In the genomic region with DNA sequence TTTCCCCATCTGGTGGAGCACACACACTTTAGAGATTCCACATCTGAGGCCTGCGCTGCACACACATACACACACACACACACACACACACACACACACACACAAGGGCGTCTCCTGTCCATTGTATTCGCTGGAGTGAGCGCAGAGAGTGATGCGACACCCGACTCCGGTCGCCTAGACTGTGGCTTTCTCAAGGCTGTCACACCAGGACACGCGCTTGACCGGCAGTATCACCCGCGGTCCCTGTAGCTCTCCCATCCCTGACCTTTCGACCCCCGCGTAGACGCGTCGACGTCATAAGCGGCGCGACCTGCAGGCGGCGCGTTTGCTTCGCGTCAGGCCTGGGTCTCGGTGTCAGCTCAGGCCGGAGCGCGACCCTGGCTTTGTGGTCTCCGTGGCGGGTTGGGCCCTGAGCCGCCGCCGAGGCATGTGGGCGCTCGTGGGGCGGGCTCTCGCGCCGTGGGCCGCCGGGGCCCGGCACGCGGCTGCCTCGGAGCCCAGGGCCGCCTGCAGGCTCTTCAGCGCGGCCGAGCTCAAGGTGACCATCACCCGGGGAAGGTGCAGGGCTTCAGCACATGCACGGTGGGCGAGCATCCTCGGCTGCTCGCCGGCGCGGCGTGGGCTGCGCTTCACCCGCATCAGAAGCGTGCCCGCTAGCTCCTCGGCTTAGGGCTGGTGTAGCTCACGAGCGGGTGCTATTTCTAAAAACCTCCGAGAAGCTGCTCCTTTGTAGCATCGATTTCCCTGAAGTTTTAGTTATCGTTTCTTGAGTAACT, we compare ENCODE assay signal across 7 mouse cellular contexts. TPM values are rescaled to one million over a fixed set of nuclear protein-coding genes. Genes with fewer than 3 reads are reported as not detected.
DNase-seq lines count a peak whose midpoint lies in the region; ATAC-seq lines count a peak whose summit lies in the region.

A gene (plus strand): TSS at position 296 of the 776 bp plus-strand sequence.

- peak within 1 kb of the TSS; percentile 64 for H3K4me2 ChIP-seq in midbrain, embryonic 13.5 days (replicated peaks)

- no peaks in the 10 kb centered on the region for H3K9me3 ChIP-seq in embryonic facial prominence, embryonic 10.5 days
- no peaks in the 10 kb centered on the region for H3K9me3 ChIP-seq in limb, embryonic 10.5 days (replicated peaks)
- H3K9me3 ChIP-seq in midbrain, embryonic 13.5 days = no peaks in the 10 kb centered on the region

- H3K36me3 ChIP-seq in embryonic facial prominence, embryonic 10.5 days (replicated peaks) = peaks cover 31% of the 10 kb centered on the region
- peaks cover 31% of the 10 kb centered on the region for H3K36me3 ChIP-seq in limb, embryonic 10.5 days
- H3K36me3 ChIP-seq in midbrain, embryonic 13.5 days = peaks cover 11% of the 10 kb centered on the region

- H3K4me3 ChIP-seq in embryonic facial prominence, embryonic 10.5 days = peak within 1 kb of the TSS; percentile 94
- H3K4me3 ChIP-seq in limb, embryonic 10.5 days = peak within 1 kb of the TSS; percentile 91
- peak within 1 kb of the TSS; percentile 88 for H3K4me3 ChIP-seq in midbrain, embryonic 13.5 days (replicated peaks)

- peak within 1 kb of the TSS; percentile 96 for H3K9ac ChIP-seq in midbrain, embryonic 13.5 days (replicated peaks)

- peak; percentile 96 for ATAC-seq in granulocyte monocyte progenitor cell, adult 5-6 weeks (replicated peaks; ENCODE audit: poor library complexity, severe bottlenecking)
- ATAC-seq in midbrain, embryonic 13.5 days = peak; percentile 97

- H3K27me3 ChIP-seq in embryonic facial prominence, embryonic 10.5 days (replicated peaks; ENCODE audit: low read depth, poor library complexity, severe bottlenecking) = no peaks in the 10 kb centered on the region
- H3K27me3 ChIP-seq in limb, embryonic 10.5 days (ENCODE audit: low read depth, poor library complexity, severe bottlenecking) = no peaks in the 10 kb centered on the region
- no peaks in the 10 kb centered on the region for H3K27me3 ChIP-seq in midbrain, embryonic 13.5 days

- 1% methylated on average over 72 of the region's 72 CpGs for WGBS in embryonic facial prominence, embryonic 10.5 days
- 1% methylated on average over 72 of the region's 72 CpGs for WGBS in limb, embryonic 10.5 days
- 1% methylated on average over 72 of the region's 72 CpGs for WGBS in midbrain, embryonic 13.5 days

- peaks cover 10% of the 10 kb centered on the region; the same call in 1 of the 2 replicates for H3K4me1 ChIP-seq in embryonic facial prominence, embryonic 10.5 days
- peaks cover 5% of the 10 kb centered on the region; the same call in 1 of the 2 replicates for H3K4me1 ChIP-seq in limb, embryonic 10.5 days
- H3K4me1 ChIP-seq in midbrain, embryonic 13.5 days (replicated peaks) = peaks cover 7% of the 10 kb centered on the region

- DNase-seq in adrenal gland, postnatal 10 days = peak; percentile 96
- DNase-seq in embryonic facial prominence, embryonic 10.5 days (ENCODE audit: low spot score) = peak; percentile 94
- DNase-seq in kidney, adult 11 months = peak; percentile 91
- DNase-seq in limb, embryonic 10.5 days (ENCODE audit: low spot score) = peak; percentile 96
- DNase-seq in spleen, adult 12 weeks (ENCODE audit: low spot score) = peak; percentile 85

- H3K27ac ChIP-seq in embryonic facial prominence, embryonic 10.5 days (replicated peaks) = peak within 1 kb of the TSS; percentile 98
- H3K27ac ChIP-seq in limb, embryonic 10.5 days = peak within 1 kb of the TSS; percentile 97
- H3K27ac ChIP-seq in midbrain, embryonic 13.5 days = peak within 1 kb of the TSS; percentile 93

RNA-seq across cellular contexts. Expression of the gene that starts here (rescaled TPM):
- total RNA-seq in adrenal gland, postnatal 10 days (2021) = 10 to 100 TPM; 27.9 to 41.4 TPM
- polyA plus RNA-seq in embryonic facial prominence, embryonic 10.5 days (2016; fragmentation: Nextera tagmentation; extraction: Ambion mirVana) = 48.4 and 49.5 TPM in 2 replicates
- 30.8 and 48.4 TPM in 2 replicates for total RNA-seq in granulocyte monocyte progenitor cell, adult 5-6 weeks (2014; fragmentation: Nextera tagmentation)
- 46.5 and 47.2 TPM in 2 replicates for total RNA-seq in granulocyte monocyte progenitor cell, adult 5-6 weeks (2017)
- polyA plus RNA-seq in limb, embryonic 10.5 days (2016; fragmentation: Nextera tagmentation; extraction: Ambion mirVana) = 42.0 and 53.8 TPM in 2 replicates
- polyA plus RNA-seq in midbrain, embryonic 13.5 days (2015; fragmentation: Nextera tagmentation; extraction: Ambion mirVana) = 52.0 and 53.4 TPM in 2 replicates

Comparison
In these comparisons a context has a peak if more than half of its experiments do, and no peak if none do; other contexts are left out.
1. Peak in every context shown above with its lines: DNase-seq, ATAC-seq, H3K4me3 ChIP-seq and H3K27ac ChIP-seq.